Comparison of ENCODE assay signal across 22 mouse cellular contexts in genomic region chr11:108384920-108385665, GRCm38 (mm10). TPM values are rescaled to one million over a fixed set of nuclear protein-coding genes. Genes with fewer than 3 reads are reported as not detected.
DNase-seq lines count a peak whose midpoint lies in the region; ATAC-seq and TF ChIP-seq lines count a peak whose summit lies in the region.
"Had no signal": no experiment of that assay in that cellular context is flagged by ENCODE, and none has a peak within 500 bp of the region (broad histone marks: within the 10 kb centered on the region; RNA-seq: fewer than 3 reads in every experiment).

No protein-coding gene starts in this region.

- no peak overlapping the region for H3K4me2 ChIP-seq in liver, embryonic 12.5 days
- H3K4me2 ChIP-seq in liver, postnatal 0 days (ENCODE audit: low read depth, low read length) = no peak overlapping the region
- H3K4me2 ChIP-seq: heart, embryonic 13.5 days; midbrain, embryonic 12.5 days had no signal

- TF ChIP-seq EP300 in MEL (IDR thresholded peaks at IDR 0.05; ENCODE audit: low read depth in 1 of 2, low read length in 2 of 2) = no peak
- peak; percentile 18; the same call in 1 of the 2 replicates for TF ChIP-seq EP300 in liver, postnatal 0 days (IDR thresholded peaks at IDR 0.05; ENCODE audit: low read depth)

- H3K9me3 ChIP-seq in liver, embryonic 12.5 days (replicated peaks) = no peaks in the 10 kb centered on the region
- H3K9me3 ChIP-seq in MEL (replicated peaks; ENCODE audit: insufficient read depth, low read length) = no peaks in the 10 kb centered on the region
- H3K9me3 ChIP-seq in liver, postnatal 0 days (ENCODE audit: low read length) = no peaks in the 10 kb centered on the region
- H3K9me3 ChIP-seq: heart, embryonic 13.5 days; midbrain, embryonic 12.5 days had no signal

- peaks cover 12% of the 10 kb centered on the region; the same call in 1 of the 2 replicates for H3K4me1 ChIP-seq in liver, adult 2 months (ENCODE audit: control insufficient read depth, insufficient read depth, low read length)
- peaks cover 4% of the 10 kb centered on the region; the same call in 1 of the 2 replicates for H3K4me1 ChIP-seq in liver, embryonic 12.5 days
- no peaks in the 10 kb centered on the region for H3K4me1 ChIP-seq in MEL (ENCODE audit: control insufficient read depth in 1 of 2, insufficient read depth in 2 of 2, low read length in 2 of 2)
- no peaks in the 10 kb centered on the region for H3K4me1 ChIP-seq in liver, postnatal 0 days (ENCODE audit: insufficient read depth)

- TF ChIP-seq RAD21 in MEL (IDR thresholded peaks at IDR 0.05; ENCODE audit: low read depth, low read length) = no peak

- no peak for ATAC-seq in liver, embryonic 12.5 days
- peak; percentile 95 for ATAC-seq in liver, postnatal 0 days

- H3K4me3 ChIP-seq in liver, adult 2 months (ENCODE audit: insufficient read depth, low read depth, low read length) = no peak overlapping the region
- H3K4me3 ChIP-seq in liver, embryonic 12.5 days = no peak overlapping the region
- no peak overlapping the region for H3K4me3 ChIP-seq in MEL (ENCODE audit: control insufficient read depth in 1 of 2, insufficient read depth in 1 of 2, low read depth in 2 of 2, low read length in 2 of 2)
- H3K4me3 ChIP-seq in liver, postnatal 0 days (ENCODE audit: low read depth, low read length) = no peak overlapping the region
- H3K4me3 ChIP-seq: erythroblast, embryonic 14.5 days; gastrocnemius, adult 2 months; heart, embryonic 13.5 days; layer of hippocampus, adult 2 months; midbrain, embryonic 12.5 days had no signal

- peak overlapping the region; percentile 96 for H3K27ac ChIP-seq in liver, adult 2 months (replicated peaks; ENCODE audit: insufficient read depth, low read depth, low read length)
- H3K27ac ChIP-seq in liver, embryonic 12.5 days = no peak overlapping the region
- no peak overlapping the region for H3K27ac ChIP-seq in MEL (ENCODE audit: control insufficient read depth, low read depth, low read length)
- peak overlapping the region; percentile 86 for H3K27ac ChIP-seq in liver, postnatal 0 days (ENCODE audit: low read depth)
- H3K27ac ChIP-seq: gastrocnemius, adult 2 months; heart, embryonic 13.5 days; layer of hippocampus, adult 2 months; midbrain, embryonic 12.5 days had no signal

- H3K9ac ChIP-seq in liver, adult 2 months (ENCODE audit: low read depth, low read length) = peak overlapping the region; percentile 67; the same call in 1 of the 2 replicates
- no peak overlapping the region for H3K9ac ChIP-seq in liver, embryonic 12.5 days
- no peak overlapping the region for H3K9ac ChIP-seq in MEL (ENCODE audit: control insufficient read depth, low read depth, low read length, poor library complexity, severe bottlenecking)
- H3K9ac ChIP-seq in liver, postnatal 0 days (replicated peaks) = 0 out of 2 replicates have a peak overlapping the region, but pooled peaks have one; percentile 4
- H3K9ac ChIP-seq: heart, embryonic 13.5 days; midbrain, embryonic 12.5 days had no signal

- H3K79me2 ChIP-seq in liver, adult 2 months (ENCODE audit: control insufficient read depth, insufficient read depth, low read length) = no peaks in the 10 kb centered on the region
- no peaks in the 10 kb centered on the region for H3K79me2 ChIP-seq in MEL (ENCODE audit: control insufficient read depth, insufficient read depth, low read length, poor library complexity)

- no peak for TF ChIP-seq CTCF in liver, adult 2 months (IDR thresholded peaks at IDR 0.05; ENCODE audit: low read depth, low read length)
- TF ChIP-seq CTCF in MEL (IDR thresholded peaks at IDR 0.05 in 2 of 3, conservative IDR thresholded peaks at IDR 0.05 in 1 of 3; ENCODE audit: control insufficient read depth in 1 of 3, insufficient read depth in 1 of 3, low read depth in 2 of 3, low read length in 3 of 3, poor library complexity in 1 of 3, severe bottlenecking in 1 of 3) = no peak
- no peak for TF ChIP-seq CTCF in liver, postnatal 0 days (IDR thresholded peaks at IDR 0.05; ENCODE audit: low read depth)

- H3K36me3 ChIP-seq in liver, adult 2 months (ENCODE audit: control insufficient read depth, insufficient read depth, low read length) = no peaks in the 10 kb centered on the region
- no peaks in the 10 kb centered on the region for H3K36me3 ChIP-seq in liver, embryonic 12.5 days
- peaks cover 0 to 2% of the 10 kb centered on the region in 2 experiments; a peak in 1 of 4 replicates for H3K36me3 ChIP-seq in MEL (ENCODE audit: control insufficient read depth in 1 of 2, insufficient read depth in 2 of 2, low read length in 2 of 2)
- no peaks in the 10 kb centered on the region for H3K36me3 ChIP-seq in liver, postnatal 0 days (replicated peaks; ENCODE audit: insufficient read depth, low read length)
- H3K36me3 ChIP-seq: heart, embryonic 13.5 days; midbrain, embryonic 12.5 days had no signal

- TF ChIP-seq POLR2A in liver, adult 2 months (IDR thresholded peaks at IDR 0.05; ENCODE audit: extremely low read depth, insufficient read depth, low read length) = no peak
- TF ChIP-seq POLR2A in MEL (IDR thresholded peaks at IDR 0.05; ENCODE audit: control insufficient read depth in 1 of 2, insufficient read depth in 1 of 2, low read depth in 1 of 2, low read length in 2 of 2, poor library complexity in 1 of 2) = no peak

- no peaks in the 10 kb centered on the region for H3K27me3 ChIP-seq in liver, adult 2 months (ENCODE audit: control insufficient read depth, insufficient read depth, low read length)
- no peaks in the 10 kb centered on the region for H3K27me3 ChIP-seq in liver, embryonic 12.5 days (replicated peaks)
- peaks cover 0 to 2% of the 10 kb centered on the region in 2 experiments; a peak in 1 of 4 replicates for H3K27me3 ChIP-seq in MEL (ENCODE audit: control insufficient read depth in 1 of 2, insufficient read depth in 2 of 2, low read length in 2 of 2)
- H3K27me3 ChIP-seq in liver, postnatal 0 days (ENCODE audit: insufficient read depth, low read length) = no peaks in the 10 kb centered on the region
- H3K27me3 ChIP-seq: heart, embryonic 13.5 days; midbrain, embryonic 12.5 days had no signal

- WGBS in liver, adult 2 months = 18% methylated on average over 4 of the region's 4 CpGs
- 44% methylated on average over 4 of the region's 4 CpGs for WGBS in liver, embryonic 12.5 days (ENCODE audit: insufficient replicate concordance)
- WGBS in liver, postnatal 0 days (ENCODE audit: insufficient replicate concordance) = 49% methylated on average over 4 of the region's 4 CpGs

- DNase-seq in liver, adult 2 months (ENCODE audit: extremely low read depth, low read depth, low spot score) = peak; percentile 98
- DNase-seq in MEL (ENCODE audit: low read depth, low spot score) = no peak
- peak; percentile 35 for DNase-seq in embryo, embryonic 10.5 days (ENCODE audit: low spot score)
- no peak for DNase-seq in liver, postnatal 0 days
- DNase-seq in layer of hippocampus, adult 8-10 months (ENCODE audit: low spot score in 2 of 2) = no peak
- DNase-seq in right cerebral cortex, adult 2 months (ENCODE audit: low spot score in 2 of 2) = no peak
- DNase-seq: cerebellum, postnatal 10 days; gastrocnemius, adult 2 months; heart, postnatal 4 days; kidney, adult 18-20 months; kidney, postnatal 10 days; lung, adult 2 months; lung, postnatal 36 days; right cerebral cortex, postnatal 4 days; thymus, postnatal 25 days had no signal

TF ChIP-seq in MEL, 35 proteins besides CTCF, POLR2A, EP300 and RAD21:
- TF ChIP-seq CHD1 (IDR thresholded peaks at IDR 0.05; ENCODE audit: low read depth, low read length) = no peak
- no peak for TF ChIP-seq TBP (IDR thresholded peaks at IDR 0.05; ENCODE audit: low read depth, low read length)
- TF ChIP-seq NELFE (IDR thresholded peaks at IDR 0.05; ENCODE audit: low read depth, low read length) = no peak
- 0 out of 2 replicates have a peak, but pooled peaks have one; percentile 5 for TF ChIP-seq GATA1 (IDR thresholded peaks at IDR 0.05; ENCODE audit: low read depth, low read length)
- TF ChIP-seq ZNF384 (IDR thresholded peaks at IDR 0.05; ENCODE audit: low read depth, low read length) = no peak
- TF ChIP-seq MEF2A (IDR thresholded peaks at IDR 0.05; ENCODE audit: extremely low read depth, insufficient replicate concordance, low read depth, low read length, poor library complexity, severe bottlenecking) = no peak
- no peak for TF ChIP-seq ZMIZ1 (IDR thresholded peaks at IDR 0.05; ENCODE audit: low read depth, low read length)
TF ChIP-seq in MEL: peak in this region for 1.

RNA-seq across cellular contexts. Expression of gene Cep112, which starts 39.9 kb away (rescaled TPM):
- total RNA-seq in liver, adult 2 months (2014; rRNA removed) = 0.65 and 0.81 TPM in 2 replicates
- 0.21 TPM in 1 of 2 replicates, not detected in the other for polyA plus RNA-seq in liver, adult 2 months (2012; rRNA removed)
- polyA plus RNA-seq in liver, embryonic 12.5 days (2016; fragmentation: Nextera tagmentation; extraction: Ambion mirVana) = 2.7 and 2.8 TPM in 2 replicates
- not detected in 2 replicates for total RNA-seq in MEL (2012; rRNA removed)
- 1 to 10 TPM in 1 of 2 experiments, not detected in 1; 1.3 TPM for polyA plus RNA-seq in MEL (2012; ENCODE audit: insufficient read depth in 1 of 2, insufficient read length in 2 of 2, low read depth in 1 of 2, low replicate concordance in 2 of 2, missing spikeins in 1 of 2)
- polyA plus RNA-seq in liver, postnatal 0 days (2015; fragmentation: Nextera tagmentation; extraction: Ambion mirVana) = 0.66 and 1.1 TPM in 2 replicates
- 10 to 100 TPM; 20.9 to 24.8 (median 24.1) TPM for total RNA-seq in layer of hippocampus, adult 8-10 months (2022)
- polyA plus RNA-seq: erythroblast, embryonic 14.5 days had no signal

RNA-seq across cellular contexts. Expression of gene Prkca, which starts 41.4 kb away (rescaled TPM):
- 4.3 and 4.8 TPM in 2 replicates for total RNA-seq in liver, adult 2 months (2014; rRNA removed)
- 2.3 and 2.8 TPM in 2 replicates for polyA plus RNA-seq in liver, adult 2 months (2012; rRNA removed)
- polyA plus RNA-seq in liver, embryonic 12.5 days (2016; fragmentation: Nextera tagmentation; extraction: Ambion mirVana) = 6.4 and 7.5 TPM in 2 replicates
- total RNA-seq in MEL (2012; rRNA removed) = 15.3 and 22.9 TPM in 2 replicates
- polyA plus RNA-seq in MEL (2012; ENCODE audit: insufficient read depth in 1 of 2, insufficient read length in 2 of 2, low read depth in 1 of 2, low replicate concordance in 2 of 2, missing spikeins in 1 of 2) = 10 to 100 TPM; 19.9 to 30.9 TPM
- 2.9 and 3.0 TPM in 2 replicates for polyA plus RNA-seq in liver, postnatal 0 days (2015; fragmentation: Nextera tagmentation; extraction: Ambion mirVana)
- total RNA-seq in layer of hippocampus, adult 8-10 months (2022) = 100 to 1,000 TPM; 201 to 232 (median 220) TPM

RNA-seq across cellular contexts. Expression of gene Apoh, which starts 41.9 kb away (rescaled TPM):
- 3,004 and 3,021 TPM in 2 replicates for total RNA-seq in liver, adult 2 months (2014; rRNA removed)
- 2,202 and 2,235 TPM in 2 replicates for polyA plus RNA-seq in liver, adult 2 months (2012; rRNA removed)
- polyA plus RNA-seq in liver, embryonic 12.5 days (2016; fragmentation: Nextera tagmentation; extraction: Ambion mirVana) = 36.3 and 36.7 TPM in 2 replicates
- total RNA-seq in MEL (2012; rRNA removed) = not detected in 2 replicates
- polyA plus RNA-seq in MEL (2012; ENCODE audit: insufficient read depth in 1 of 2, insufficient read length in 2 of 2, low read depth in 1 of 2, low replicate concordance in 2 of 2, missing spikeins in 1 of 2) = not detected
- 3,365 and 3,457 TPM in 2 replicates for polyA plus RNA-seq in liver, postnatal 0 days (2015; fragmentation: Nextera tagmentation; extraction: Ambion mirVana)
- total RNA-seq in layer of hippocampus, adult 8-10 months (2022) = under 1 TPM; 0.54 to 0.94 (median 0.86) TPM
- total RNA-seq: granulocyte monocyte progenitor cell, adult 5-6 weeks had no signal
- polyA plus RNA-seq: erythroblast, embryonic 14.5 days; limb, embryonic 11.5 days; midbrain, embryonic 12.5 days had no signal

Comparison
In these comparisons a context has a peak if more than half of its experiments do, and no peak if none do; other contexts are left out.
1. DNase-seq: peak in liver, adult 2 months (single experiment) and embryo, embryonic 10.5 days (single experiment); none in MEL (single experiment), liver, postnatal 0 days (single experiment), layer of hippocampus, adult 8-10 months (0 of 2) and right cerebral cortex, adult 2 months (0 of 2).
2. H3K27ac ChIP-seq: peak in liver, adult 2 months (single experiment) and liver, postnatal 0 days (single experiment); none in liver, embryonic 12.5 days (single experiment) and MEL (single experiment).
3. H3K9ac ChIP-seq: peak in liver, adult 2 months (single experiment) and liver, postnatal 0 days (single experiment); none in liver, embryonic 12.5 days (single experiment) and MEL (single experiment).
4. RNA of gene Apoh, which starts 41.9 kb away (polyA plus RNA-seq): 3,365 to 3,457 TPM in liver, postnatal 0 days and 2,202 to 2,235 TPM in liver, adult 2 months; 36.3 to 36.7 TPM in liver, embryonic 12.5 days and not detected in MEL; every median in the first group is over 10 times any median in the second.